Mouse (Mus musculus): ENCODE measurements at regions not wholly inside any gene's neighbourhood (a gene's known extent, or its start where the extent isn't known, plus 50 kb on each side); places are given as distances from the start of the nearest gene placed in this dataset.

DNA sequence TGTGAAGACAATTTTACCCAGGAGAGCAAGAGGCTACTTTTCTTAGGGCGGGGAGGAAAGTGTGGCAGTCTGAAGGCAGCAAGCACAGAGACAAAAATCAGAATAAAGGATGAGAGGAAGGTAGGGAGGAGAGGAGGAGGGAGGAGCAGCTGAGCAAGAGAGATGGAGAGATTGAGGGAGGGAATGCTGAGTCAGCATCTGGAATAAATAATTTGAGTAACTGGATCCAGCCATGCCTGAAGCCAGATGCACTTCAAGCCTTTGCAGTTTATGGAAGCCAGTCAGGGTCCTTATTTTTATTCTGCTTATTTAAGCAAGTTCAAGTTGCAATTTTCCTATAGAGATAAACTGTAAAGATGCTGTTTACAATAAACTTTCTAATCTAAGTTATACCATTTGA, 59.7 kb upstream of the Lrig1 start:
- TF ChIP-seq CTCF (IDR thresholded peaks at IDR 0.05; ENCODE audit: low read depth) (no peak), EP300 (IDR thresholded peaks at IDR 0.05; ENCODE audit: low read depth) (no peak)
